Mouse (Mus musculus): ENCODE data around the gene Zfp541.

Gene Zfp541

DNA sequence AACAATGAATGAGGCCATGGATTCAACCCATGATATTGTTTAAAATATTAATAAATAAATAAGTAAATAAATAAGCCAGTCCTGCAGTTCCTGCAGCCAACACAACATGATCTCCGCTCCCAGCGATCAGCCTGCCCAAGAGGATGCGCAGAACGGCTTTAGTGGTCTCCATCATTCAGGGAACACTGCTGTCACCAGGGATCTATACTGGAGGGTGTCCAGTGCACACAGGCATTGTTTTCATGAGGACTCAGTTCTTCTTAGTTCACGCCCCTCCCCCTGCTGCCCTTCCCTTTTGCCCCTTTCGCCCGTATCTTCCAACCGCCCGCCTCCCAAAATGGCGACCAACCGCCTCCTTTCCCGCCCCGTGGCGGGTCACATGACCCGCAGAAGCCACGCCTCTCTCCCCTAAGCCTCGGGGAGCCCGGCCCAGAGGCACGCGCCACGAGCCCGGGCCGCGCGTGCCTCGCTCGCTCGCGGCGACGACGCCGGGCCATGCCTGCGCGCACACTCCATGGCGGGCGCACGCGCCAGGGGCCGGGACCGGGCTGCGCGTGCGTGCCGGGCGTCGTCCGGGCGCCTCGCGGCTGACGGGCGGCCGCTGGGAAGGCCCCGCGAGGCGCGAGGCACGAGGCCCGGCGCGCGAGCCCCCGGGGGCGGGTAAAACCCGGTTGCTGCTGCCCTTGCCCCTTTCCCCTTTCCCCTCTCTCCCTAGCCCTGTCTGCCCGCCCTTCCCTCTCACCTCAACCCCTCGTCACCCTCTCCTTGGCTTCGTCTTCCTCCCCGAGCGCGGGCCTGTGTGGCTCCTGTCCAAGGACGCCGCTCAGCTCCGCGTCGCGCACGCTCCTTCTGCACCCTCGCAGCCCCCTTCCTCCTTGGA, at the start of gene Zfp541:
TSS of gene Zfp541 (plus strand) at position 596 of the 880 bp plus-strand sequence.
- DNase-seq (ENCODE audit: low read depth, low spot score) = peak; percentile 72

DNA sequence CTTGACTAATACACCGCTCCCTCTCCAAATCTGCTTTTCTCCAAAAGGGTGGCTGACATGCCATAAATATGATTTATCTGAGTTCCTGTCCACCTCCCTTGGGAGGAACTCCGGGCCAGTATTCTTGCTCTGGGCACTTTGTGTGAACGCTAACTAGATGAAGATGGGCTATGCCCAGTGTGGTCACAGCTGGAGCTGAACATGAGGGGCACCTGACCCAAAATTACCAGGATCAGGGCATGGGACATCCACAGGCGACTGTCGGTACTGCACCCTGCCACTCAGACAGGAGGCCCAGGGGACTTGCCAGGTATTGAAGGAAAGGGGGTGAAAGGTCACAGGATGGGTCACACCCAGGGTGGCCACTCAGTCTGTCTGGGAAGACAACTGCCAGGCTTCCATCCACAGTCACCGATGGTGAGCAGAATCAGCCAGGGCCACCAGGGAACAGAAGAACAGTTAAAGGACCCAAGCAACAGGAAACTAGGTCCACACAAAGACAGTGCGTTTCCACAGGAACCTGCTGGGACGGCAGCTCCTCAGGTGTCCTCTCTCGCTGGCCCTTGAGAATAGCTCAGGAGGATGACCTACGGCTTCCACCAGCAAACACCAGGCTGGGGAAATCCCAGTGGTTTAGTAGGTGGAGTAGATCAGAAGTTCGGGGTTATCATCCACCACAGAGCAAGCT, 48.9 kb upstream of the Zfp541 start:
- DNase-seq (ENCODE audit: low read depth, low spot score) = peak; percentile 47

DNA sequence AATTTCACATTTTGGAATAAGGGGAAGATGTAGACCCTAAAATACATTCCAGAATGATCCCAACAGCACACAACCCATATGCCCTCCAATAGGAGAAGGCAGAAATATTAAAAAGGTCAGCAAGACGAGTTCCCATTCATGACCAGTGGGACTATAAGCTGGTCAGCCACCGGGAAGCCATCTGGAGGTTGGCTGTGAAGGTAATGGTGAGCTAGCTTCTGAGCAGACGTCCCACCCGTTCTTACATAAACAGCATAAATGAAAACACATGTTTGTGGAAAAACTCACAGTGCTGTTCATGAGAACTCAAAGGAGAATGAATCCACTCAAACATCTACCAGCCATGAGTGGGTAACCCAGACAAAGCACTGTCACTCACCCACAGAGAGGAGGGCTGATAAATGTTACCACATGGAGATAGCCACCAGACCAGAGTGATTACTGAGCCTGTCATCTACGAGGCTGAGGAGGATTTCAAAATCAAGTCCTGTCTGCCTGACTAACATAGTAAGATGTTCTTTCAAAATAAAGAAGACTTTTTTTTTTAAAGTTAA, 47.8 kb upstream of the Zfp541 start:
- DNase-seq (ENCODE audit: low read depth, low spot score) = no peak

DNA sequence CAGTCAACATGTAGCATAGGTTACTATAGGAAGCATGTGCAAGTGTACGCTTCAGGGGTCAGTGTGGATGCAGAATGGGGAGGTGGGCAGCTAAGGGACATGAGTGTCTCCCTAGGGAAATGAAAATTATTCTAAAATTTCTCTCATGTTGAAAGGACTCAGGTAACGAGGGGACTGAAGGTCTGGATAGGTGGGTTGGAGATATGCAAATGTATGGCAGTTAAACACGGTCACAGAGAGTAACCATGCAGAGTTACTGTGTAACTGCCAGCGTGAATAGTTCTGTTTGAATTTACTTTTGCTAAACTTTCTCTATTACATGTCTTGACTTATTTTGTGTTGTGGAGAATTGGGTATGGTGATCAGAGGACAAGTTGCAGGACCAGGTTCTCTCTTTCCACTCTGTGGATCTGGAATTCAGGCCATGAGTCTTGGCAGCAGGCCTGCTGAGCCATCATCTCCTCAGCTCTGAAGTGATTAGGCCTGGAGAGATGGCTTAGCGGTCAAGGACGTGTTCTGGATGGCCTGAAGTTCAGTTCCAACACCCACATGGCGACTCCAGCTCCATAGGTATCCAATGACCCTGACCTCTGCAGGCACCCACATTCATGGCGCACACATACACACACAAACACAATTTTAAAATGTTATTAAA, 47.0 kb upstream of the Zfp541 start:
- no peak for DNase-seq (ENCODE audit: low read depth, low spot score)

DNA sequence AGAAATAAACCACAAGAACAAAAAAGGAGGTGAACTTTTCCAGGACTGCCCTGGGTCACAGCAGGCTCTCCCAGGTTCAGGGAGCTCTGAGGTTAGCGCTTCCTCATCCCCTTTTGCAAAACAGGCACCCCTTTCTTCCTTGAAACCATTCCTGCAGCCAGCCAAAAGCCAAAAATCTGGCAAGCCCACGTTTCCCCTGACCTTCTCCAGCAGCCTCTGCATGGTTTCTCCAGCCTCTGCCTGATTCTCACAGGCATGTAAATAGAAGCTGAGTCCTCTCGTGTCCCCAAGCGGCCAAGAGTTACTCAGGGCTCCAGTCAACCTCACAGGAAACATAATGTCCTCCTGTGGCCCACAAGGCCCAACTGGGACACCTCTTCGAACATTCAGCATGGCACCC, 46.2 kb upstream of the Zfp541 start:
- no peak for DNase-seq (ENCODE audit: low read depth, low spot score)

DNA sequence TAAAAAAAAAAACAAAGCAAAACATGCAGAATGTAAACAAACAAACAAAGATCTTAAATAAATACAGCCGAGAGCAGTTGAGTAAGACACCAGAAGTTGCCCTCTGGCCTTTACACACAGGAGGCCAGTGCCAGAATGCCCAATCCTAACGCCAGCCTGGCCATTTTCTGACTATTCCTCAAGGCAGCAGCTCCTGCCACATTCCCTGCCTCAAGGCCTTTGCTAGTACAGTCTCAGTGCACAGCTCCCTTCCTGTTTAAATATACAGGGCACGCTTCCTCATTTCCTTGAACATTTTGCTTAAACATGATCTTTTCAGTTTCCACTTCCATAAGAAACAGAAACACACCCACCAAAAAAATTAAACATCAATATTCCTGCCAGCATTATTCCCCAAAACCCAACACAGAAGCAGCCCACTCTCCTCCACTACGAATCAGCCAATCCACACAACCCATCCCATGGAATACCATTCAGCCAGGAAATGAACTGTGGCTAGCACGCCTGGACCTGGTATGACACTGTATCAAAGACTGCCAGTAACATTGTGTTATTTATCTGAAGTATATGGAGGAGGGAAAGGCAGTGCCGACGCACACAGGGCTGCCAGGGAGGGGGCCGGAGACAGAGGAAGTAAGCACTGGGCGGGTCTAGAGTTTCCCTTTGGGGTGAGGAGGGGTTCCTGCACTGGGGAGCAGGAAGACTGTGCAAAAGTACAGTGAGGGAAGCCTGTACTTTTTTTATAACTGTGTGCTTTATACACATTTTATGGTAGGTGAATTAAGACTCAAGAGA, 43.4 kb upstream of the Zfp541 start:
- no peak for DNase-seq (ENCODE audit: low read depth, low spot score)

DNA sequence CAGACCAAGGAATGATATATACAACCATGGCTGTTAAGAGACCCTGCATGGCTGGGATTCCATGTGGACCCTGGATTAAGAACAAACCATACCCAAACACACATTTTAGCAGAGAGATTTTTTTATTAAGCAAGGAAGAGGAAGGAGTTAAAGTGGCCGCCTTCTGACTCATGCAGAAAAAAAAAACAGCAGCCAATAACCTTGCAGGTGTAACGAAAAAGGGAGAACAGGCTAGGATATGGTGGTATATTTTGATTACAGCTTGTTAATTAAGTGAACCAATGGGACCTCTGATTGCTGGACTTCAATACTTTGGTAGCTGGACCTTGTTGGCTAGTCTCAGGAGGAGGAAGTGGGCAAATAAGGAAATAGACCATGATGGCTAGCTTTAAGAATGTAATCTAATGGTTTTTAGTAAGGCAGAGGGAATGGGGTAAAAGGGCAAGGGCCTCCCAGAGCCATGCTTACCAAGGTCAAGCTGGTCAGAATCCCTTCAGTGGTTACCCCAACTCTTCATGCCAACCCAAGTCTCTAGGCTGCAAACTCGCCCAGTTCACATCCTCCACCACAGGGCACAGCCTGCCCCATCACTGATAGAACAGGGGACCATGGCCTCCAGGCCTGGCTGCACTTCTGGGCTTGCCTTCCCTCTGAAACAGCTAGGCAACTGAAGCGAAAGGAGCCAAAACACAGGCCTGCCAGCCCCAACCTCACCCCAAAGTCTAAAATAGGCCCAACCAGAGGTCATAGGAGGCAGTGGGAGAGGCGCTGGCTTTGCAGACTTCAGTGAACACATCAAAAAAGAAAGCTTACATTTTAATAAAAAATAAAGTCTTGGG, 42.1 kb upstream of the Zfp541 start:
- DNase-seq (ENCODE audit: low read depth, low spot score) = no peak

DNA sequence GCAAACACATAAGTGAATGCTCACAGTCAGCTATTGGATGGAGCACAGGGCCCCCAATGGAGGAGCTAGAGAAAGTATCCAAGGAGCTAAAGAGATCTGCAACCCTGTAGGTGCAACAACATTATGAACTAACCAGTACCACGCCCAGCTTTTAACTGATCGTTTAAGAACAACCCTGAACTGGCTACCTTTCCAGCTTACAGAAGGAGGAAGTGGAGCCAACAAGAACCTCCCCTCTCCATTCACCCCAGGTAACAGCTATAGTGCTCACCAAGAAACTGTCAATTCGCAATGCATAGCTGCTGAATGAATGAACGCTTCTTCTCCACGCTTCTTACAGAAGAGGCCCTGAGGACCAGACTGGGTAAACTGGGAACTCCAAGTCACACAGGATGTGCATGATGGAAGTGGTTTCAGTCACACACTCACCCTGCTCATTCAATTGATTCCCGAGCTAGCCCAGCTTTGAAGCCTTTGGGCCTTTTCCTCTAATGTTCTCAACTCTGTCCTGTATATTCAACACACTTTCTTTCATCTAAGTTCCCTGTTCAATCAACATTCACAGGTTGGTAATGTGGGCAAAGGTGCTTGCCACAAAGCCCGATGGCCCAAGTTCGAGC, 36.9 kb upstream of the Zfp541 start:
- DNase-seq (ENCODE audit: low read depth, low spot score) = no peak

DNA sequence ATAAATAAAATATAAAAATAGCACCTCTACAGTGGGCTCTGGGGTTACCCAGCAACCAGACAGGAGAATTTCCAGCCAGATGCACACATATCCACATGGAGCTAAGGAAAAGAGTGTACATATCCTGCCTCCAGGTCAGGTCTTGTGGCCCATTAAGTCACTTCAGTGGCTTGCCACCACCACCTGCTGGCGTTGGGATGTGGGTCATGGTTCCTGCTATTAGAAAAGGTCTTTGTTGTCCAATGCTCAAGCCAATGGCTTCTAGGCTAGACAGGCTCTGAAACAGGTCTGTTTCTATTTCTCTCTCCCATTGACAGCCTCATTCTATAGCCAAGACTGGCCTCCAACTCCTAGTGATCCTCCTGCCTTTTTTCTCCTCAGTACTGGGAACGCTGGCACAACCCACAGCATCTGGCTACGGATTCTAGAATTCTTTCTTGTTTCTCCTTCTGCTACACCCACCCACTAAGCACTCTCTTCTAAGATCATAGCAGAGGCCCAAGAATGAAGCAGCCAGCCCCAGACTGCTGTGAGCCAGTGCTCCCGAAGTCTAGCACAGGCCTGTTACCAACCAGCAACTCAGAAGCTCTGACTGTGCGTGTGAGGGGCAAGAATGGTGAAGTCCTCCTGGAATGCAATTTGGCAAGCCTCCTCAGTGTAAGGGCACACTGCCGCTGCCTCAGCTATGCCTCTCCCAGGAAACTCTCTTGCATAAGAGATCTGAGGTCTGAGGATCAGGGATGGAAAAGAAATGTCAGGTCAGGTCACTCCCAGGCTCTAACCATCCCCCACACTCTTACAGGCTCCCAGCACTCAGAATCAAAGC, 33.3 kb upstream of the Zfp541 start:
- DNase-seq (ENCODE audit: low read depth, low spot score) = no peak

DNA sequence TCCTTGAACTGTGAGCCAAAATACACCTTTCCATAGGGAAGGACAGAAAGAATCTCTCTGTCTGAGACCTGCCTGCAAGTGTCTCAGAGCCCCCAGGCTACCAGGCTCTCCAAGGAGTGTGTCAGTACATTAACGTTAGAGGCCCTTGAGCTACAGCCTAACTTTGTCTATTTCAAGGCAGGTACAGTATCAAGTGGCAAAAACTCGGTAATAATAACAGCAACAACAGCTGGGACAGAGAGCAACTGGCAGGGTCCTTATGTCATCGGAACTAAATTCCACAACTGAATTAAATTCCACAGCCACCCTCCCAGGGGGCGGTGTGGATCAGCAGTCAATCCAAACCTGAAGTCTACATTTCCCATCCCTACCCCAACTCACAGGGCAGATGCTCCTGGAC, 30.5 kb upstream of the Zfp541 start:
- no peak for DNase-seq (ENCODE audit: low read depth, low spot score)

DNA sequence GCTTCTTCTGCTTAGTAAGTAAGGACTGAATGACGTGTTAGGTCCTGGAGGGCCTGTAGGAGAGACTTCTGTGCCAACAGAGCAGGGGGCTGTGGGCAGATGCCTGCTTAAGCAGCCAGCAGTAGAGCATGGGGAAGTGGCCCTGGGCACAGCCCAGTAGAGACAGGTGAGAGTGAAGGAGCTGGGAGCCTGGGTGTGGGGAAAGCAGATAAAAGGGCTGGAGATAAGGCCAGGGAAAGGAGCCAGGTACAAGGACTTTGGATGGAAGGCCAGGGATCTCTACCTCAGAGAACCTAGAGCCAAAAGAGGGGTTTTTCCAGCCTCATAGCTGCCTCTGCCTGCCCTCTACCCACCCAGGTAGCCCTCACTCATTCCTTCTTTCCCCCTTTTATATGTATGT, 28.6 kb upstream of the Zfp541 start:
- DNase-seq (ENCODE audit: low read depth, low spot score) = no peak

DNA sequence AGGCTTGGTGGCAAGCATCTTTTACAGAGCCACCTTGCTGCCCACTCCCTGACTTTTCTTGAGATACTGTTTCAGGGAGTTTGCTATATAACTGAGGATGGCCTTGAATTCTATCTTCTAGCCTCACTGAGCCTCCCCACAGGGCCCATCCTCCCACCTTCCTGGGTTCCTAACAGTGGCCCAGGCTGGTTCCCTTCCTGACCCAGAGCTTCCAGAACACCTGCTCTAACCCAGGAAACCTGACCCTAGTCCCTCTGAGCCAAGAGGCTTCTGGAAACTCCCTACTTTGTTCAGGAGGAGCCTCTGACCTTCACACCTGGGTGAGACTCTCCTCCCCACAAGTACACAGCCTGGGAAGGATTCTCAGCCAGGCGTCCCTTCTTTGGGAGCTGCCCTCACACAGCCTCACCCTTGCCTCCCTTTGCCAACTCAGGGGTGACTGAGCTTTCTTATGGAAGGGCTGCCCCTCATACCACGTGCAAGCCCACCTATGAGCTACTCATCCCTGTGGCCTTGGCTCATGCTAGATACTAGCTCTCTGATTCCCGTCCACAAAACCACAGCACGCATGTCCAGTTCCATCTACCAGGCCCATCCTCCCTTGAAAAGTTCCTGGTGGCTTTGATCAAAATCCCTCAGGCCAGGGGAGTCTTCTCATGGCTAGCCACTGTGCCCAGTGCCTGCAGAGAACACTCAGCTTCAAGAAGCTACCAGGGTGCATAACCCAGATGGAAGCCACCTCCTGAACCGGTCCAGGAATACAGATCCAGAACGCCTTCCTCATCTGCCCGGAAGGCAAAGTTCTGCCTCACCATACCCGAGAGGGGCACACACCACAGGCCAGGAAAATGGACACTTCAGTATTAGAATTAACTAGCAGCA, 27.8 kb upstream of the Zfp541 start:
- no peak for DNase-seq (ENCODE audit: low read depth, low spot score)

DNA sequence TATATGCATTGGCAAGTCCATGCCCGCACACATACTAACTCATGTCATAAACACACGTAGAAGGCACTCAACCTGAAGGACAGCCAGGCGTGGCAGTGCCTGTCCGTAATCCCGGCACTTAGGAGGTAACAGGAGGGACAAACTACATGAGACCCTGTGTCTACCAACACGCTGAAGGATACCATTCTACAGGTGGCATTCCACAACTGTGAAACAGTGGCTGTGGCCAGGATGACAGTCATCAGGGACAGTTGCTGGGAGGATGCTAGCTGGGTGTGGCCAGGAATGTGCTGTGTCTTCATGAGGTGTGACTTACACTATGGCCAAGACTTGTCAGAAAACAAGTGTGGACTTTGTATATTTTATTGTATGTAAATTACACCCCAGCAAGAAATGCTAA, 24.6 kb upstream of the Zfp541 start:
- DNase-seq (ENCODE audit: low read depth, low spot score) = peak; percentile 31

DNA sequence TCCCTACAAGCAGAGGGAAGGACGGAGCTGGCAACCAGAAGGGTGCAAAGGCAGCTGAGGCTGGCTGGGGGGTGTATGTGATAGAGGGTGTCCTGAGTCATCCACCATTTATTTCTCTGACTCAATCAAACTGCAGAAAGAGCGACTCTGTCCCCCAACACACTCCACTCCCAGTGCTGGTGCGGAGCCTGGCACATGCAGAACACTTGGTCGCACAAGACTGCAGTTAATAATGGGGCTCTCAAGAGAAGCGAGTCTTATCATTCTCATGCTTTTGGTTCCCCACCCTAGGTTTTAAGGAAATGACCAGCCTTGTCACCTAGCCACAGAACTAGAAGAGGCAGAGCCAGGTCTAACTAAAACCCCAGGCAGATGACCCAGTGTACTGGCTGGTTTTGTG, 22.3 kb upstream of the Zfp541 start:
- no peak for DNase-seq (ENCODE audit: low read depth, low spot score)

DNA sequence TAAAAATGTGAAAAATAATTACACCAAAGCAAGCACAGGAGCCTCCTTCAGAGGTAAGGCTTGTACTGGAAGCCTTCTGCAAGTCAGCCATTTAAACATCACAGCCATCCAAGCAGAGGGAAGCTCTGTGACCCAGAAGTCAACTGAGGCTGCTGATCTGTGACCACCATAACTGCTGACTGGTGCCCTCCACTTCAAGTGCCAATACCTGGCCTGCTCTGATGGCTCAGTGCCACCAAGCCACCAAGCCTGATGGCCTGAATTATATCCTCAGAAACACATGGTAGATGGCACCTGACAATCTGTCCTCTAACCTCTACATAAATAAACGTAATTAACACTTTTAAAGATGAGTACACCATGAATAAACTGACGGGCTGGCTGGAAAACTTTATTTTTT, 20.4 kb upstream of the Zfp541 start:
- DNase-seq (ENCODE audit: low read depth, low spot score) = no peak

DNA sequence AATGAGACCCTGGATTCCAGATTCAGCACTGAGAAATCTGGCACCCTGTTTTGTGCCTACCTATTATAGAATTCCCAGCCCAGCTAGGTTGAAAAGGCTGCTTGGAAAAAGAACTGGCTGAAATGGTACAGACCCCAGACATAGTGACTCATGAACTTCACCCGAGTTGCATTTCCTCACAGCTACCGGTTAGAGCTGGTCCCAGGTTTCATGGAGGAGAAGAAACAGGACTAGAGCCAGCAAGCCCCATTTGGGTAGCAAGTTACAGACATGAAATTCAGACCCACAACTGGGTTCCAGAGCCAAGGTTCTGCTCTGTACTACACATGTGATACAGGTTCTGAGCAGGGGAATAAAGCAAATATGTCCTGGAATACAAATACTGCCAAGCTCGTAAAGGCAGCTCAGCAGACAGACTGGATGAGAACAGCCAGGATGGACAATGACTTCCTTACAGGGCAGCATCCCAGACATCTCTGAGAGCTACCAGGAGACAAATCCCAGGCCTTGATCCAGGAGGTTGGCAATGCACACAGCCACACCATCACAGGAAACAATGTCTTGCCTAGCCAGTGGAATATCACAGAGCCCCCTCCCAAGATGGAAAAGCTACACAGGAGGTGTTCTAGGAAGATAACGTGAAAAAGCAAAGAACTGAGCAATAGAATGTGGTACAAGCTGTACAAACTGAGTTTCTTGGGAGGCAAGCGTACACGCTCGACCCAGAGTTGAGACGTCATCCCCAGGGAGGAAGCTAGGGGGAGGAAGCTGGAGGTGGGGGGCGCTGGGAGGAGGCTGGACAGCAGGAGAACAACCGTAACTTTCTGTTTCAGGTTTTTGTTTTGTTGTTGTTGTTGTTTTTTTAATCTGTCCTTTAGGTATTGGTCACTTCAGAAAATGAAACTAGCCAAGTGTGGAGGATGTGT, 18.5 kb upstream of the Zfp541 start:
- DNase-seq (ENCODE audit: low read depth, low spot score) = no peak

DNA sequence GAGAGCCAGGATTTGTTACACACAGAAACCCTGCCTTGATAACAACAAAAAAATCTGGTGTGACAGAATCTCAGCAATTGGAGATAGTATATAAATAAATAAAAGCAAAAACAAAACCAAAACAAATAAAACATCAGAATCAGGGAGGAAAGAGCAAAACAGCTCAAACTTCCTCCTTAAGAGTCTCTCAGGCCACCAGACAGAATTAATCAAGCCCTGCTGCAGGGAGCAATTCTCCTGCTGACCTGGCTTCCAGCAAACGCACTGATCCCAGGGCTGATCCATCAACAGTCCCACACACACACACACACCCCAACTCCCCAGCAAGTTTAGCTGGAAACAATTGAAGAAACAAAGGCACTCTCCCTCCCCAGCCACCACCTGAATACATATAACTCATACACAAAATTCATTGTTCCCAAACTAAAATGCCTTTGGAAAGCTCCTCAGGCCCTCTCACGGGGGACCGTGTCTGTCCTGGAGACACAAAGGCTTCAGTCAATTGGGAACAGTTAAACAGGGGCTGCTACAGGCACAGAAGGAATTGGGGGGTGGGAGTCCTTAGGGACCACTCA, 17.7 kb upstream of the Zfp541 start:
- DNase-seq (ENCODE audit: low read depth, low spot score) = no peak

All from R1 (cell line).